Mouse (Mus musculus): ENCODE measurements at regions not wholly inside any gene's neighbourhood (a gene's known extent, or its start where the extent isn't known, plus 50 kb on each side); places are given as distances from the start of the nearest gene placed in this dataset.

GRCm38 (mm10) chr2:9691906-9692305 lies 189.1 kb upstream of the 4930412O13Rik start:
- TF ChIP-seq CTCF (IDR thresholded peaks at IDR 0.05; ENCODE audit: borderline replicate concordance, control insufficient read depth, extremely low read depth, insufficient read depth, low read length, poor library complexity): no peak
- no peak for TF ChIP-seq POLR2A (IDR thresholded peaks at IDR 0.05; ENCODE audit: control insufficient read depth, extremely low read depth, insufficient read depth, low read length, poor library complexity)
